Mouse (Mus musculus) gastrocnemius, adult 18-20 months (tissue): Measurements from ENCODE around the gene Frem1. TPM values are rescaled to one million over a fixed set of nuclear protein-coding genes. Genes with fewer than 3 reads are reported as not detected.

Source experiments
- DNase-seq: peaks from one replicate; pipeline ENCODE4 v3.0.0; 2021; ENCODE audit warnings: low spot score
- long read RNA-seq, 2 experiments: library from polyadenylated mRNA; stranded (forward); transcript quantifications; one replicate each; pipeline ENCODE4 v2.0.0; 2021
- total RNA-seq, 2 experiments: library from RNA; stranded (reverse); gene quantifications; 2 replicates each; pipeline ENCODE4 v1.2.3; 2021

The Frem1 gene
- total RNA-seq = under 1 TPM; 0.19 to 0.37 TPM
- long read RNA-seq, experiment 1 = 0 reads
- long read RNA-seq, experiment 2 = 0 reads

DNA sequence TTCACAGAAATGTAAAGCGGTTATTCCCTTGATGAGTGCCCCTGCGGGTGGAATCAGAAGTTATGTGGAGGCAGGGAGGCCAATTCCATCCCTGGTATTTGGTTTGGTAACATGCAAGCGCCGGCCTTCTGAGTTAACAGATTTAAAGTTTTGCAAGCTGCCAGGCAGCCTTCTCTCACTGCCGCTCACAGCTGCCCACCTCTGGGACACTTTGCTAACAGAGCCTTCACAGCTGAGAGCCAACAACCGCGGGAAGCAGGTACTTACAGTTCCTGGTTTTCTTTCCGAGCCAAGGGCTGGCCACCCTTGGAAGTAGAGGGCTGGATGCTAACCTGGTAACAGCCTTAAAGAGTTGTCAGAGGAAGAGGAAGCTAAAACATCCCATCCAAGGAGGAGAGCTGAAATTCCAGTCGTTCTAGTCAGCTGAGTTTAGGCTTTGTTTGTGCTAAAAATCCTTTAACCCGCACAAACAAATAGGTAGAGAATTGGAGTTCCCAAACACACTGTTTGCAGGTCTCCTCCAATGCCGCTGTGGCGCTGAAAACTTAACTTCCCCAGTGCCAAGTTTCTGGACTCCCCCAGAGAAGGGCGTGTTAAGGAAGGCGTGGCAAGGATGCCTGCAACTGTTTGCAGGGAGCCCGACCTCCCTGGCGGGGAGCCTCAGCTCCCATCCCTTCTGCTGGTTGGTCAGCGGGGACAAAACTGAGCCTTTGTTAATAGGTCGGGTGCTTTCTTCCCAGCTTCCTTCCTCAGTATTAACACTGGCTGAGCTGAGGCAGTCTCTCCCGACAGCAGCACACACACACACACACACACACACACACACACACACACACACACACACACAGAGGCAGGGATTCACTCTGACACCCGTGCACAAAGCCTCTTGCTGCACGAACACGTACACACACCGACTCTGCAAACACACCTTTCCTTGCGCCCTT, at the start of gene Frem1:
Gene Frem1, minus strand, starts transcription at position 706 of the 944 bp plus-strand sequence.
- DNase-seq = peak; percentile 3

DNA sequence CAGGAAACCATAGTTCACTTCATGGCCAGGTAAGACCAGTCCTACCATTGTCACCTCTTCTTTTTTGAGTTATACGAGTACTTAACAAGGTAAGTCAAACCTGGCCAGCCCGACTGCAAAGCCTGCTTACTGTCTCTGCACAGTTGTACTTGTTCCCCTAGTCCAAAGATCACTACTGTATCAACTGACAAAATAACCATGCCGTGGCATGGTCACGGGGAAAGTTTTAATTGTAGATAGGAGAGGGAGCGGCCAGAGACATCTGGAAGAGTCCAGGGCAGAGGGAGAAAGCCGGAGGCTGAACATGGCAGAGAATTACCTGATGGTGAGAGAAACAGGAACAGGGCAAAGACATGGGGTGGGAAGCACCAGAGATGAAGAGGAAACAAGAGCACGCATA, 46.9 kb upstream of the Frem1 start:
- DNase-seq = no peak

DNA sequence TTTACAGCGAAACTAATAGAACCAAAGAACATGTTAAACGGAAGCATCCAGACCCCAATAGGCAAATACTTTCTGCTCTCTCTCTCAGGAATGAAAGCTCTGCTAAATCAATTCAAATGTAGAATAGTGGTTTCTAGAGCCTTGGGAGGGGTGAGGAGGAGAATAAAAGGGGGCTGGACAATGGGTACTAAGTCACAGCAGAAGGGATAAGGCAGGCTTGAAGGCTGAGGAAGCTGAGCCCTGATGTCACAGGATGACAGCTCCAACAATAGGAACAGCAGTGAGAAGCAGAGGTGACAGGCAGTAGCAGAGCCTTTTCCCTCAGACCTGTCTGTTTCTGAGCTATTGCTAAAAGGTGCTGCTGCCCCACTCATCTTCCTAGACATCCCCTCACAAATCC, 41.8 kb upstream of the Frem1 start:
- DNase-seq = no peak

DNA sequence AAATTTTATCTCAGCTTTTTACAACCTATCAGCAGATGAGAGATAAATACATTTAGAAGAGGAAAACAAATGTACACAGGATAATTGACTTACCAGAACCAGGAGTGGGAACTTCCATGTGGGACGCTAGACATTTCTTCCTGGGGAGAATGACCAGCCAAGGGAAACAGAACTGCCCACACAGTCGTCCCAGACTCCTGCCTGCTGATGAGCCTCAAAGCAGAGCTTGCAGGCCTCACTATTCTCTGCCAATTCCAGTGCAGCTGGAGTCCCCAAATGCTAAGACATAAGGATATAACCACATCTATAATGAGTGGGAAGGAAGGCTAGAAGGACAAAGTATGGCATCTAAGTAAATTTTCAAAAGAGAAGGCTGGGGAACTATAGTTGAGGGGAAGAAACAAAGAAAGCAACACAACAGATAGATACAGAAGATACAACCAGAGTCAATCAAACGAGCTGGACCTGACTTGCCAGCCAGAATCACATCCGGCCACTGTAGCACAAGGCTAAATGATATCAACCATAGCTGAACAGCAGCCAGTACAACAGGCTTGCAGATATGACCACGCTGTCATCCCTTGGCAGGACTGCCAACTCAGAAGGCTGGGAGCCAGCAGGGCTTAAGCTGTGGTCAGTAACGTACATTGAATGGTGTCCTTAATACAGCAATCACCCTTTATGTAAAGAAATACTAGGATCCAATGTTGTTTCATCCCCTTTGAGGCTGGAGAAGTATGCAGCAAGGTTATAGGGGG, 38.7 kb upstream of the Frem1 start:
- no peak for DNase-seq

DNA sequence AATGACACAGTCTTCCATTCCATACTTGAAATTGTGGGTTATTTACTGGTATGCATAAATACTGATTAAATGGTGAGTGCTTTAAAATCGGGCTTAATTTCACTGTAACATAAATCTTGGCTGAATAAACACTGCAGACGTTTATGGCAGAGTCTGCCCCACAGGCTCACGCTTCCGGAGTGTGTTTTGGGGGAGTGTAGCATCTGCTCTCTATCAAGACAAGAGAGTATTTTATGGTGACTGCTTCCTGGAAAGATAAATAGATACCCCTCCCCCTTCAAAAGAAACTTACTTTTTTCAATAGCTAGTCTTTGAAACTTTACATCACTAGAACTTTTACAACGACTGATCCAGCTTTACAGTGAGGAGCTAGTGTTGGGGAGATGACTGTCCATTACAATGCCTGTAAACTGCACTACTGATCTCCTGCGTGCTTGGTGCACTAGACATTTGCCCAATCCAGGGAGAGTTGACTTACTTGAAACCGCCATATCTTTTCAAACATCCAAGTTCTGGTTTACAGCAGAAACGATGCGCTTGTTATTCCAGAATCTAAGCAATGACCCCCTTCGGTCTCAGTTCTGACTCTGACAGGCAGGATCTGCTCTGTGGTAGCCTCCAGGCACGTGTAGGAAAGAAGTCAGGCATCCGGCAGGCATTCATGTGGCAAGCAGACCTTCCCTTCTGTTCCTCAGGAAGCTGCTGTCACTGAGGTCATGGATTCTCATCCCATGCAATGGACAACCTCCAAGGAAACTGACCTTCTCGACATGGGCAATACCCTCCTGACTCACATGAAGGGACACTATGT, 28.4 kb upstream of the Frem1 start:
- DNase-seq = no peak

DNA sequence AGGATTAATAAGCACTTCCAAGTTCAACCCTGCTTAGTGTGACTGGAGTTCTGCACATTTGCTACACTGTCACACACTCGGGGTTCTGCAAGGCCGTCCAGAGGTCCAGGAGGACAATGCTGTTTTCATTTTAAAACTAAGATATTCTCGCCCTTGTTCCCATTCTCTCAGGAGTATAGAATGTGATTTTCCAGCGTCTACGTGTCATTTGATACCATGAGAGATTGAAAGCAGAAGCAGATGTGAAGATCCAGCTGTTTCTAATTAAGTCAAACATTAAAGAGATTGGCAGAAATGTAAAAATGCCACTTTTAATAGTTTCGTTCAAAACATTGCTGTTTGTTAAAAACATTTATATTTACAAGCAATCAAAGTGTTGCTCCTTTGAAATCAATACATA, 12.1 kb upstream of the Frem1 start:
- no peak for DNase-seq

DNA sequence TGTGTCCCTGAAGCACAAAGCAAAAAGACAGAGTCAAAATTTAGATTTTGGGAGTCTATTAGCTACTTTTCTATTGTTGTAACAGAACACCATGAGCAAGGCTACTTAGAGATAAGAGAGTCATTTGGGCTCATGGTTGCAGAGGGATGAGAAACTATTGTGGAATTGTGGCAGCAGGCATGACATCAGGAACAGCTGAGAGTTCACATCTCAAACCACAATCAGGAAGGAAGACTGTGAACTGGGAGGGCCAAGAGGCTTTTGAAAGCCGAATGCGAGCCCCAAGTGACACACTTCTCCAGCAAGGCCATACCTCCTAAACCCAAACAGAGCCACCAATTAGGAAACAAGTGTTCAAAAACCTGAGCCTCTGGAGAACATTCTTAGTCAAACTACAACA, 9.4 kb upstream of the Frem1 start:
- no peak for DNase-seq

DNA sequence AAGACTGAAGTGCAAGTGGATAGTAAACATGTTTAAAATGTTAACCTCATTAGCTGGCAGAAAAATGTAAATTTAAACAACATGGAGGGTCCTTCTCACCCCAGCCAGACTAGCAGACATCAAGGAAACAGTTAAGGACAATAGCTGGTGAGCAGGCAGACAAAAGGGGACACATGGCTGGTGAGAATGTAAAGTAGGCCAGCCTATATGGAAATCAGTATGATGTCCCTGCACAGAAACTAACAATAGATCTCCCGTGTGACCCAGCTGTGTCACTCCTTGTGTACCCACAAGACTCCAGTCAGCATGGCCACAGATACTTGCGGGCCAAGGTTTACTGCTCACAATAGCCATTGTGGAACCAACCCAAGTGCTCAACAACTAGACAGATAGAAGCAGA, 6.5 kb upstream of the Frem1 start:
- no peak for DNase-seq

DNA sequence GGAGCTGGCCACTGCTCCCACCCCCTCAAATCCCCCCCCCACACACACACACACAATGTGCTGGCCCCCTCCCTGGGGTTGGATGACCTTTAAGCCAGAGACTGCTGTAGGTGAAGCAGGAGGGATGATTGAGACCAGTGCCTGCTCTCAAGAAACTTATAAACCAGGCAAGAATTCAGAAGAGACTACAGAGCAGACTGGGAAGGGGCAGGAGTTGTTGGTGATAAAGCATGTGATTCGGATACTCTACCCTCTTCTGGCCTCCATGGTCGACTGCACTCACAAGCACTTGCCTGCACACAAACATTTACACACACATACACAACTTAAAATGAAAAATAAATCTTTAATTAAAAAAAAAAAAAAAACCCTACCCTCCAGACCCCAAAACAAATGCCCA, 6.0 kb upstream of the Frem1 start:
- DNase-seq = no peak

DNA sequence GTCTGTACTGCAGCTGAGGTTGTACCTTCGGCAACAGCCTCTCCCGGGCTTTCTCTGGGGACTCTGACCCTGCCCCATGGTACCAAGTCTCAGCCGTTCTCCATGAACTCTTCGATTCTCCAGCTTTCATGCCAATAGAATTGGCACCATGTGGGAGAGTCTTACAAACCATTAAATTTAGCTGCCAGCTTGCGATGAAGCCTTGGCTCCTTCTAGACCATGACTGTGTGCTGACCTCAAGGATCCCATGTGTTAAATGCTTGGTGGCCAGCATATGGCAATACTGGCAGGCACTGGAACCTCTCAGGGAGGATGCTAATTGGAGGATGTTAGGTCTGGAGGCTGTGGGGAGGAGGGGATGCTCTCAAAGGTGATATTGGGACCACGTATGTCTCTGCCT, 4.4 kb upstream of the Frem1 start:
- no peak for DNase-seq

DNA sequence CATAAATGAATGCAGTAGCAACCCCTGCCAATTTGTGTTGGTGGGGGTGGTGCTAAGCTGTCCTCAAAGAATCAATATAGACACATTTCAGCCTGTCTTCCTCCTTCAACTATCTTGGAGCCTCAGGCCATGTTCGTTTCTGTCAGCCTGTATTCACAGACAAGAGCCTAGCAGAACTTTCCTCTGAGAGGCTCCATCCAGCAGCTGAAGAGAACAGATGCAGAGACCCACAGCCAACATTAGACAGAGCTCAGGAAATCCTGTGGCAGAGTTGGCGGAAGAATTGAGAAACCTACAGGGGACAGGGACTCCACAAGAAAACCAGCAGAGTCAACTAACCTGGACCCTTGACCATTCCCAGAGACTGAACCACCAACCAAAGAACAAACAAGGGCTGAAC, 3.3 kb upstream of the Frem1 start:
- DNase-seq = no peak

DNA sequence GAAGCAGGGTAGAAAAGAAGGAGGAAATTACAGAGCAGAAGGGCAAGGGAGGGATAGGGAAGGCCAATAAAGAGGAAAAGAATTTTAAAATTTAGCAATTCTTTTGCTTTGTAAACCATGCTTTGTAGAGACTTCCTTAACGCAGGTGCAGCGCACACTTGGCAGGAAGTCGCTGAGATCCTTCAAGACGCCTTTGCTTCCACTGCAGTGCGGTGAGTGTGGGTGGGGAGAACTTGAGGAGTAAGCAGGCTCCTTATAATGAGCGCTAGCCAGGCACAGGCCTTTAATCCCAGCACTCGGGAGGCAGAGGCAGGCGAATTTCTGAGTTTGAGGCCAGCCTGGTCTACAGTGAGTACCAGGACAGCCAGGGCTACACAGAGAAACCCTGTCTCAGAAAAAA, 1.1 kb upstream of the Frem1 start:
- no peak for DNase-seq

DNA sequence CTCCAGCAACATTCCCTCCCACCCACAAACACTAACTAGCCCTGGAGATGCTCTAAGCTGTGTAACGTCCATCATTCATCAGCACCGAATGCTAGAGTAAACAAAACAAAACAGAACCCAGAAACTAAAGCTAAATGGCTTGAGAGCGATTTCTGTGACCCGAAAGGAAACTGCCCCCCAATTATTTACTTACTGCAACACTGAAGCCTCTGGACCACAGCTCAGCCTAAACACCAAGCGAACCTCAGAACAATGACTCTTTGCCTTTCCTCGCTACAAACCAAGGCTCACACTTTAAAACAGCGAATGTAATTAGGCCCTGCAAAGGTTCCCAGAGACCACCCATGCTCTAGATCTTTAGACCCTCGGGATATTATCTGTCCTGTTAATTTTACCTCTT, 963 bp downstream of the Frem1 start:
- DNase-seq = no peak

DNA sequence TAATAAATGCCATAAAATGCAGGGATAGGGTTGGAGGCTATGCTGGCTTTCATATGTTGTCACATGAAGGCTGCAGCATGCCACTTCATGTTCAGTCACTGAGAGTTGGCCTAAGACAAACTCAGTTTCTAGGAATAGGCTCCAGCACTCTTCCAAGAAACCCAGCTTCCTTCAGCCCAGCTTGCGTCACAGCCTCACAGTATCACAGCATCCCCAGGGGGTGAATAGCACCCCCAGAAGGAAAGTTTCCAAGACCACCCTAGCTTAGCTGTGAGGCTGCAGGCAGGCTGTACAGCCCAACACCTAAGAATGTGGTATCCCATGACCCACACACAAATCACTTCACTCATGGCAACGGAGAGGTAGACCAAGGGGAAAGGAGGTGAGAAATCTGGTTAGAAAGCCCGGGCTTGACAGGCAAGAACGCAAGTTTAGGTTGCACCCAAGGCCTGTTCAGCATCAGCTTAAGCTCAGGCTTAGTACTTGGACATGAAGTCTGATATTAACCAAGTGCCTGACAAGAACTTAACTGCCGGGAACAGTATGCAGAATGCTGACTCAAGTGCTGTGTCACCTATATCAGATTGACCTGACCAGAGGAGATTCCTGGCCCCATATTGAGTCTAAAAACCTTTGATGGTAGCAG, 1.9 kb downstream of the Frem1 start:
- no peak for DNase-seq

DNA sequence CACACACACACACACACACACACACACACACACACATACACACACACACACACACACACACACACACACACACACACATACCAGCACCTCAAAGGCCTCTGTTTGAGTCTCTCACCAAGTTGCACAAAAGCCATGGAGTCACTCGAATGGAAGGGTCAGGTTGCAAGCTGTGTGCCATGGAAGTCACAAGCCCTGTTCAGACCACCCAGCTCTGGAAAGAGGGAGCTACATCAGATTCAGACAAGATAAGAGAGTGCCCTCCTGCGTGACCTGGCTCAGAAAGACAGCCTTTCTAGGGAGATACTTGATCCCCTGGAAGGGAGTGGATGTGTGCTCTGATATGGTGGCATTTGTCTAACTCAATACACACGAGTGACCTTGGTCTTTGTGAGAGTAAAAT, 2.9 kb downstream of the Frem1 start:
- no peak for DNase-seq

DNA sequence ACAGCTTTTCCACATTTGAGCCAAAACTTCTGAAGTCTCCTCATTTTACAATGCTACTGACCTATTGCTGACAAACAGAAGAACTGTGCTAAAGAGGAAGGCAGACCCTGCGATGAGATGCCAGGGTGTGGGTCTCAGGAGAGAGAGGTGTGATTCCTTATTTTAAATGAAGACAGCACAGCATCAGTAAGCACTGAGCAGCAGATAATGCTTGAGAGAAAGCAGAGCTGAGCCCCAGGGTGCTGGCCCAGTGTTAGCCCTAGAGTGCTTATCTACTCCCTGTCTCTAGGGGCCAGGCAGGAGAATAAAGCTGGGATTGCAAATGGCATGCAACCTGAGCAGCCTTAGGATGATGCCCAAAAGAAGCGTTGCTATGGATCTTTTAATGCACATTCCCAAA, 3.6 kb downstream of the Frem1 start:
- DNase-seq = no peak

DNA sequence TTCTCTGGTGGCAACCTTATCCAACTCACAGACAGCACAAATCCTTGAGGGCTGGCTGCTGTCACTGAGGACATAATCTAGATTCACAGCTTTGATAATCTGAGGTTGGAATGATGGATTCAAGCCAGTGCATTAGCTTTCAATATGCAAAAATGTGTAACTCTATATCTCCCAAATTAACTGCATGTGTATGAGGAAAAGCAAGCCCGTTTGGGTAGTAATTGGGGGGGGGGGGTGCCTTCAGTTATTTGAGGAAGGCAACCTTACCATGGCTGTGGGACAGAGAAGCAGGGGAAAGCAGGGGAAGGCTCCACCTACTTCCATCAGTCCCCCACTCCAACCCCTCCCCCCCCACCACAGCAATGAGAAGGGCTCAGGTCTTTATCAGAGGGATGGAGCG, 5.3 kb downstream of the Frem1 start:
- no peak for DNase-seq

DNA sequence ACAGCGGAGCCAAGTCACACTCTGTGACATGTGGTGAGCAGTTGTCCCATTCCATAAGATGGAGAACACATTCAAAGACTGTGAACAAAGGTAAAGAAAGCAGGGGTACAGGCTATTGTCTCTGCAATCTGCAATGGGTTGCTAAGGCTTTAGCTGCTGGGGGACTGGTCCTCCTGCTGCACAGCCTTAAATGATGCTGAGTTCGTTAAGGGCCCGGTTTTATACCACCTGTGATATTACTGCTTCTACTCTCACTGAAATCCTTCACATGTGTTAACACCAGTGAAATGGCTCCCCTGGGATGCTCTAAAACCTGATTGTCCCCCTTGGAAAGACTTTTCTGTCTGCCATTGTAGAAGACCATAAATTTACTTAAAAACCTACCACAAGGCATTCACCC, 6.1 kb downstream of the Frem1 start:
- DNase-seq = no peak

DNA sequence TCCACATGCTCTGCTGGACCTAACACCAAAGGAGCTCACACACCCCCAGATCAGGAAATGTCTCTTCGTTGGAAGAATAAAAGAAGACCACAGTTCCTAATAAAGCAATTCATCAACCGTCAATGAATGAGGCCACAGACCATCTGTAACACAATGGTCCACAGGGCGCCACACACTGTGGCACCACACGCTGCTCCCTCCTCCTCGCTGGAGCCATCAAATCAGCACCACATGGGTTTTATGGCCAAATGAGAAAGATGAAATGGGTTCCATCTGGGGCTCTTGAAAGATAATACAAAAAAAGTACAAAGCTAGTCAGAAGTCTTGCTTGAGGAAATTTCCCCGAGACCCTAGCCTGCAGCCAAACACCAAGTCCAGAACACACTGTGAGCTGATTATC, 6.9 kb downstream of the Frem1 start:
- DNase-seq = no peak

DNA sequence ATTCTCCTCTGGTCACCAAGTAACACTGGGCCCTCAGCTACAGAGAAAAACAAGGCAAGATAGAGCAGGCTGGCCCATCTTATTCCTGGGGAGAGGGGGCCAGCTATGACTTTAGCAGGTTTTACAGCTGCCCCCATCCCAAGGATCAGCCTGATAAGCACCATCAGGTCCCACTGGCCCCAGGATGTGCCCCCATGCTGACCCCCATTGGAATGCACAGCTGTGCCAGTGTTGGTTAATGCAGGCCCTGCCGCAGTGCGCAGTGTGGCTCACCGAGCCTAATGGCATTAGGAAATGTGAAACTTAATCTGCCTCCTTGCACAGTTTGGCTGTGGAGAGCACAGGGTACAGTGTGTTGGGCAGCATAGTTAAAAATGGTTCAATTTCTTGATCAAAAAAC, 11.4 kb downstream of the Frem1 start:
- no peak for DNase-seq

DNA sequence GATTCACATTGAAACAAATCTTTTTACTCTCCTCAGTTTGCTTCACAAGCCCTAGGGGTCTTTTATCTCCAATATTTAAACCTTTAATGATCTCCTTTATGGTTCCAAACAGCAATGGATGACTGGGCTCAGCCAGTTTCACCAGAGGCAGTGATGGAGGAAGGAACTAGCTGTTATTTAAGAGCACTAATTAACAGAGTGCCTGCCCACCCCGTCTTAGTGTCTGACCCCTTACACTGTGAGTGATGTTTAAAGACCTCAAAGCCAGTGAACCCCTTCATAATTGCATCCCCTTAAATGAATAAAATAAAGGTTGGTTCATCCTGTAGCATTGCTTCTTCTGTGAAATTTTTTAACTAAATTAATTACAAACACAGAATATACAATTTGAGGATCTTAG, 19.4 kb downstream of the Frem1 start:
- DNase-seq = no peak
